Mouse (Mus musculus): ENCODE measurements around the gene Tomm70a.

GRCm38 (mm10) chr16:57163694-57164093 lies 42.2 kb downstream of the Tomm70a start:
- no peak for TF ChIP-seq CTCF (IDR thresholded peaks at IDR 0.05; ENCODE audit: borderline replicate concordance, extremely low read depth, insufficient read depth, insufficient read length)
- TF ChIP-seq POLR2A (IDR thresholded peaks at IDR 0.05; ENCODE audit: borderline replicate concordance, extremely low read depth, insufficient read depth, insufficient read length, poor library complexity, severe bottlenecking) = no peak

Data from brain, embryonic 14.5 days (tissue).